Mouse (Mus musculus) c-Kit-positive CD71-positive TER-119-negative erythroid progenitor cells, embryonic 14.5 days (primary cell): ENCODE data around the gene Sec31a.

Experiments
- DNase-seq: peaks from one replicate; pipeline ENCODE4 v3.0.0-alpha.2; 2013; ENCODE audit warnings: low read depth

Sec31a gene

DNA sequence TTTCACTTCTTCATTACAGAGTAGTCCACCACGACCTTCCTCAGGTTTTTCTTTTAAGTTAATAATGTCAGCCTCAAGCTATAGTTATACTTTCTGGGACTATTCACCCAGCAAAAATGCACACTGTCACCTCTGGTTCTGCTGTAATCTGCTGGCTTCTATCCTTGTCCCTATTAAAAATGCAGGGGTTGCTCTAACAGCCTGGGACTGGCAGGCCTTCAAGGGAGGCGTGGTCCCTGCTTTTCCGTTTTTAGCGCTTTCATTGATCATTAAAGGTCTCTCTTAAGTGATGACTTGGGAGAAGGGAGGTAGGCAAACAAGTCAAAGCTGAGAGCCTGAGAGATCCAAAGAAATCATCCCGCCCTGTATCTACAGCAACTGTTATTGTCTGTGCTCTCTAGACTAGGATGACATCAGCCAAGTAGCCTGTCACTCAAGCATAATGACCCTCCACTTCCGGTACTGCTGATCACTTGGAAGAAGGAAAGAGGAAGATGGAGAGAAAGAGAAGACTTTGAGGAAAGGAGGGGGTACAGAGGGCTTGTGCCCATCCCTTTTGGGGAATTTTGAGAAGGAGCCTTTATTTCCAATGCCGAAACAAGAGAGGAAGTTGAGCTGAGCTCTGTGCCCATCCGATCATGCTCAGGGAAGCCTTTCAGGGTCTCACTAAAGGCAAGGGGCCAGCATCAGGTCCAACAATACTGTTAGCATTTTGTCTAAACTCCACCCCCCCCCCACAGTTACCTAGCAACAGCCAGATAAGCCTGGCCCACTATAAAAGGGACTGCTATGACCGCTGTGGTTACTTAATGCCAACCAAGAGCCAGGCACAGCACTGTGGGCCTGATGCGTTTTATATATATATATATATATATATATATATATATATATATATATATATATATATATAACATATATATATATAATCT, 66.5 kb downstream of the Sec31a start:
- no peak for DNase-seq

DNA sequence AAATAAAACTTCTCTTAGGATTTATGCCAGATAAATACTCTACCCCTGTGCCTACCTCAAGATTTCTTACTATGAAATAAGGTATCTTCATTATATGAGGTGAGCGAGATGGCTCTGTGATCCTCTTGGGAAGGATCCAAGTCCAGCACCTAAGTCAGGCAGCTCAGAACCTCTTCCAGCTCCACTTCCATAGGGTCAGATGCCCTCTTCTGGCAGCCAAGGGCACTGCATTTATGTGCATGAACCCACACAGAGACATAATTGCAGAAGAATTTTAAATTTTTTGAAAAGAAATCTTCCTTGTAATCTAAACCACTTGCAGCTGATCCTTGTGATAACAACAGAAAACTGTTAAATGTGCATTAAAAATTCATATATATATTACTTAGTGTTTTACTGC, 70.9 kb downstream of the Sec31a start:
- DNase-seq, result peak; percentile 6

DNA sequence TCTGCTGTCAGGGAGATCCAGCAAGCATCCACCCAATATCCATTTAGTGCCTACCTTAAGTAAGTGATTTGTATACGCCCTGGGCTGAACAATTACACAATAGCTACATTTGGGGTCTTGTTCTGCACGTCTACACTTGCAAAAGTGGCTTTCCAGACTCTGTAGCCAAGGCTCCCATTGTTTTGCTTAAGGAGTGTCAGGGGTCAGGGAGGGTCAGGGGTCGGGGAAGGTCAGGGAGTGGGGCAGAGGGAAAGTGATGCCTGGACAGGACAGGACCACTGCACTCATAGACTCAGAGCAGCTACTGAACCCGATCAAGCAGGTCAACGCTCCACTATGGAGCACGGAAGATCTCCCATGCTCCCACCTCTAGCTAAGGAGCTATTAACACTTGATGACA, 72.9 kb downstream of the Sec31a start:
- DNase-seq, result no peak

DNA sequence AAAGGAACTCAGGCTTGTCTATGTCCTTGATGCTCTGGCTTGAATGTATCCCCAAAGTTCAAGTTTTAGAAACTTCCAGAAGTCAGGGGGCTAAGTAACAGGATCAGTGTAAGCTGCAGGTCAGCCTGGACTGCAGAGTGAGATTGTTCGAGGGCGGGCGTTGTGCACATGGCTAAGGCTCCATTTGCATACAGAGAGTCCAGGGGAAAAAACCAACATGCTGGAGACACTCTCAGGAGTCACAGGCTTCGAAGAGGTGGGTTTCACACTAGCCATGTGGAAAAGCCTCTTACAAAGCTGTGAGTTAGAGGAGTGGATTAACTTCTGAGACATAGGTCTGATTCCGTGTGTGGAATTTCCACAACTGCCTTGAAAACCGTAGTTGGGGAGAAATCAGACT, 73.6 kb downstream of the Sec31a start:
- DNase-seq, result no peak

DNA sequence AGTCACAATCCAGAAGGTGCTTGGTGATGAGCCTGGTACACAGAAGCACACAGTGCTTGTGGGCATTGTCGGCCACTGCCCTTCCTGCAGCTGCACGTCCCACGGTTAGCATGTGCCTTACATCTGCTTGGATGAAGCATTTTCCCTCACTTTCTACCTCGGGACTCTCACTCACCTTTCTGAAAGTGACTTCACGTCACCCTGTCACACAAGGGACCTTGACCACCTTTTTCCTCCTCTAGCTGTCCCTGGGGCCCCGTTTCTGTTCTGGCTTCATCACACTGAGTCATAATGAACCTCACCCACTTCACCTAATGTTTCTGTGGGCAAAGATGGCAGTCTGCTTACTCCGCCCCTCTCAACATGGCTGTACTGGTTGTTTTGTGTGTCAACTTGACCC, 75.0 kb downstream of the Sec31a start:
- DNase-seq, result no peak

DNA sequence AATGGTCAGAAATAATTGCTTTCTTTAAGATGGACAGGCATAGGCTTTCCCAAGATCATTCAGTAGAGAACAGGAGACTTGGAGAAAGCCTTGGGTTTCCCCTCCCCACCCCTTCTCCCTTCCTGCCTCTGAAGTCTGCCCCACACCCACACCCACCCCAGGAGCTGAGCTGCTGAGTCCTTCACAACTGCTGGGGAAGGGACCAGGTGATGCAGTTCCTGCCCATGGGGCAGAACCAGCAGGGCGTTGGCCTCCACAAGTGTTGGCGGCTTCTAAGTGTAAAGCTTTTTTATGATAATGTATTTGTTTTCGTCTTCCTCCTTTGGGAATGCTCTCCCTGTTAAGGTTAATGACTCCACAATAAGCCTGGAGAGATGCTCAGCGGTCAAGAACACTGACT, 78.2 kb downstream of the Sec31a start:
- no peak for DNase-seq

DNA sequence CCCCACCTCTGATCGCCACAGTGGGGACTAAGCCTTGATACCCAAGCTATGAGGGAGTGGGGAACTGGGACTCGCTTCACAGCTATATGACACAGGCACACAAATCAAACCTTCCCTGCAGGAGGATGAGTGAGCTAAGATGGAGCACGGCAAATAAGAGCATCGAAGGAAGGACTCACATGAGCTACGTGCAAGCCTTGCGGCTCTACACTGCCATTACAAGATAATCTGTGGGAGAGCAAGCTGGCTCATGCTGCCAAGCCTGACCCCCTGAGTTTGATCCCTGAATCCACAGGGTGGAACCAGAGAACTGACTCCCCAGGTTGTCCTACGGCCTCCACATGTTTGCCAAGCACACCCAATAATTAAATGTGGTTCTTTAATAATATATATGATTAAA, 79.2 kb downstream of the Sec31a start:
- no peak for DNase-seq

DNA sequence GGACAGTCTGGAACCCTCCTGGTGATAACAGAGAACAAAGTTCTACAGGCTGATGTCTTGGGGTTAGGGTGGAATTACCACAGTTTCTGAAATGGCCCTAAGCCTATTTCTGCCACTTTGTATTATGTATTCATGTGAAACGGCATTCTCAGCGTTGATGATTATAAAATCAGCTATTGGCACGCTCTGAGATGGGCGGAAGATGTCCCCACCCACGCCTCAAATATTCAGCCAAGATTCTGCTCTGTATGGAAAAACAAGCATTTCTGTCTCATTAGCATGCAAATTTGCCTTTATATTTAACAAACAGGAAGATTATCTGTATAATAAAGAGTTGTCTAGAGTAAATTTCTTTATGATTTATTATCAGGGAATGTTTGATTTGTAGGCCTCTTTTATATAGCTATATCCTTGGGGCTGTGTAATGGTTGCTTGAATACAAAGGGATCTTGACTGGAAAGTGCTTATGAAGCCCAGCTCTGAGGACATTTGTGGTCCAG, 80.4 kb downstream of the Sec31a start:
- no peak for DNase-seq

DNA sequence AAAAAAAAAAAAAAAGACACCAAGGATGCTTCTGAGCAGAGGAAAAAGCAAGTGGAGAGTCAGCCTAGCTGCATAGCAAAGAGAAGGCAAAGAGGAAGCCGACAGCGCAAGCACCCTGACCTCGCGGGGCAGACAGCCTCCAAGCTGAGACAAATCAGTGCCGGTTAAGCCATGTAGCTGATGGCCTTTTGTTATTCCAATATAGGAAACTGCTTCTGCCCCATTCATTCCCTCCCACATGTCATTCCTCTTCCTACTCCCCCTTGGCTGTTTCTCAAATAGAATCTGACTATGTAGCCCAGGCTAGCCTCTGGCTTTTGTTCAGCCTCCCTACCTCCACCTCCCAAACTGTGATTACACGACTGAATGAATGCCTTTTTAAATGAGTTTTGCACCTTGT, 81.3 kb downstream of the Sec31a start:
- DNase-seq, result no peak

DNA sequence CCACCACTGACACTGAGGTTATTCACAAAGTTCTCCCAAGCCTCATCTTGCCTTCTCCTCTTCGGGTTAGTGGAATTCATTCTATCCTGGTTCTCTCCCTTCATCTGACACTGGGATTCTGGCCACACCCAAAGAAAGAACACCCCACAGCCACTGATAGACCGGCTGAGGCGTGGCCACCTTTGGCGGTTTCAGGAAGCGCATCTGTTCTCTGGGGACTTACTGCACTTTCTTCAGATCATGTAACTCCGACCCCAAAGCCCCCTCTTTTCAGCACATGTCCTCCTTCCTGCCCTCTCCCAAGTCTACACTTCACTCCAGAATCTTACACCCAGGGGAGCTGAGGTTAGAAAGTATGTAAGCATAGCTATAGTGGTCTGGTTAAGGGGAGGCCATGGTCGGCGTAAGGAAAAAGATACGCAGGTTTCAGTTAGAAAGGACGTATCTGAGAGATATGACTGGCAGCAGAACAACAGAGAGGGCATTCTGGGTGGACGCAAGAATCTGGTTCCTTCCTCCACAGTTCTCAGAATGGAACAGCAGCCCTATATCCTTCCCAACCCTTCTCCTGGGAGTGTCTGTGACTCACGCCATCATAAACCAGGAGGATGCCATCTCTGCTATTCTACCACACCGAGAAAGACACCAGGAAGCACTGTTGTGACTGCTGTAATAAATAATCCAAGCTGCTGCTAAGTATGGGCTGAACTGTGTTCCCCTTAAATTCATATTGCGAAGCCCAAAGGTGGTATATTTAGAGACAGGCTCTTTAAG, 82.2 kb downstream of the Sec31a start:
- no peak for DNase-seq

DNA sequence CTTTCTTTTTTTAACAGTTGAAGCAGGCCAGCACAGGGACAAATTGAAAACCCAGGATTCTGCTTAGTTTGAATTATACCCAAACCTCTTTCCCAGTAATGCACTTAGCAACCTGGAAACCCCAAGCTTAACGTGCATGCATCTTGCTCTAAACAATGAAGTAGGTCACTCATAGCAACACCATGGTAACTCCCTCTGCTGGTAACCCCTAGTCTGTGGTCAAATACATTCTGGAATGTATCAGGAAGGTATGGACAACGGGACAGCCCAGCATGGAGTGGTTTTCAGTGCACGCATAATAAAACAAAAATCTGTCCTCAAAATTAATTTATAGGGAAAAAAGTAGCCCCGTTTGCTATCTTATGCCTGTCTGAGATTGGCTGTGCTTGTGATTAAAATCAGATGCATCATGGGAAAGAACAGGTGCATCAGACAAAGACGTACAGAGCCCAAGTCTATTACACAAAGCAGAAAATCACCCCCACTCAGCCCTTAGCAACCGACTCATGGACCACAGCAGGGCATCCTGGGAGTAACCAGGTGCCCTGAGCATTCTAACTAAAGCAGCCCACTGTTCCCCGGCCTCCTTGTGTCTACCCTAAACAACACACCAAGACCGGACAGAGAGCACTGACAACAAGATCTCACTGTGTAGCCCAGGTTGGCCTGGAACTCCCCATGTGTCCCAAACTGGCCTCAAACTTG, 83.6 kb downstream of the Sec31a start:
- DNase-seq, result no peak

DNA sequence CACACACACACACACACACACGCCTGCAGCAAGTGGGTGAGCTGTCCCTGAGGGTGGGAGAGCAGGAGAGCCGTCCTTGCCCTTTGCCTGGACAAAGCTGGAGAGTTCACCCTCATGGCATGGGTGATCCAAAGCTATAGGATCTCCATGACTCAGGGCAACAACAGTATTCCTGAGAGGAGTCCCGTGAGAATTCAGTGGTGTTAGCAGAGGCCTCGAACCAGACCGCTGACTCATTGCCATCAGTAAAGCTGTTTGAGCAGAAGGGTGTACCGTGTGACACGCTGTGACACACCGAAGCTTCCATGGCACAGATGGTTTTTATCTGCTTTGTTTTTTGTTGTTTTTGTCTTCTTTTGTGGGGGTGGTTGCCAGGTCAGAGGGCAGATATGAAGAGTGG, 84.4 kb downstream of the Sec31a start:
- DNase-seq, result no peak

DNA sequence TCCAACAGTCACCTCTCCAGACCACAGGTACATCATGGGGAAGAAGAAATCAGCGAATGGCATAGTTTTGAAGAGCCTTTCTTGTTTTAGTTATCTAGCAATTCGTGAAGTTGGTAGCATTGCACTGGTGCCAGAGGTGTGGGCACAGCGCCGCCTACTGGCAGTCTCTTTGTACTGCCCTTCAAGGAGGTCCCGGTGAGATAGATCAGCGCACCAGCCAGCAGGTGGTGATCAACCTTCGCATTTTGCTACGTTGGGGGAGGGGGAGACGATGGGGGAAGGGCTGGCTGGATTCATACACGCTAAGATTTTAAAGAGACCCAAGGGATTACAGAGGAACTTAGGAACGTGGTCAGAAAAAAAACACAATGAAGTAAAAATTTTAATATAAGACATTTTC, 94.0 kb downstream of the Sec31a start:
- peak; percentile 55 for DNase-seq

DNA sequence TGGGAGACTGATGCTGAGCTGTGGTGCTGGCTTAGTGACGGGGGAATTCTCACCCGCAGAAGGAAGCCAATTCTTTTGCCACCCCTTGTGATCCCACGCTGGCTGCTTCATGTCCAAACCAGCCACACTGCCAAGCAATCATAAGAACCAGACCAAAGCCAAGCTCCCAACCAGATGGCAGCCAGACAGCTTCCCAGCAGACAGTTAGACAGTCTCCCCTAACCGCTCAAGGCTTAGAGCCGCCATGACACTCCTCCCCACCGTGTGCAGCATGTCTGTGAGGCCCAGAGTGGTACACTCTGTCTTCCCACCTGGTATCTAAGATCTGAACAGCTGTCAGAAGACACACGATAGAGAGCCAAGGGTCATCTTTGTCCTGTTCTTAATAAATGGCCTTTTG, 98.2 kb downstream of the Sec31a start:
- DNase-seq, result no peak

DNA sequence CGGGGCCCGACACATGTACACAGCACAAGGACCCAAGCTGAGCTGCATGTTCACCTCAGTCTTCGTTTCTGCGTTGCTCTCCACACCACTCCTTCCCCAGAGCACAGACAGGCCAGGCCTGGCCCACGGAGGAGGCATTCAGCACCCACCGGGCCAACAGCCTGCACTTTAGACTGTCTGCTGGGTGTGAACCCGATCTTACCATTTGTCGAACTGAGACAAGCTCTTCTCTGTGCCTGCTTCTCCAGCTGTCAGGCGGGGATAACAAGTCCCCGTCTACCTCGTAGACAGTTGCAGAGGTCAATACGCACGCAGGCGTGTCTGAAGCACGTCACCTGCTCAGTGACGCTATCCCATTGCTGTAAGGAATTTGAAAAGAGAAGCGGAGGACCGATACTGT, 99.0 kb downstream of the Sec31a start:
- no peak for DNase-seq

DNA sequence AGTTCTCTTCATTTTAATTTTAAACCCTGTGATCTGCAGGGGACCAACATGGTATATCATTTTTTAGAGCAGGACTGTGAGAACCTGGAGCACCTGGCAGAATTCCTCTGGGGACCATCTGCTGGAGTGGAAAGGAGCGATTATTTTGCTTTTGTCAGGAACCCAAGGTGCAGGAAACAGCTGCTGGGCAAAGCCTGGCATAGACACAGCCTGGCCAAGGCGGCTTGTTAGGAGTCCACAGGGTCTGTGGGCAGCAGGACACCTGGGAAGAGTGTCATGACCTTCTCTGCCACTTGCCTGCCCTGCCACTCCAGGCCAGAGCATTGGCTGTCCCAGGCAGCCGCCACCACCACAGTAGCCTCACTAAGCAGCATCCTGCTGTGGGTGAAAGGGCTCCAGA, 100.4 kb downstream of the Sec31a start:
- DNase-seq, result no peak

DNA sequence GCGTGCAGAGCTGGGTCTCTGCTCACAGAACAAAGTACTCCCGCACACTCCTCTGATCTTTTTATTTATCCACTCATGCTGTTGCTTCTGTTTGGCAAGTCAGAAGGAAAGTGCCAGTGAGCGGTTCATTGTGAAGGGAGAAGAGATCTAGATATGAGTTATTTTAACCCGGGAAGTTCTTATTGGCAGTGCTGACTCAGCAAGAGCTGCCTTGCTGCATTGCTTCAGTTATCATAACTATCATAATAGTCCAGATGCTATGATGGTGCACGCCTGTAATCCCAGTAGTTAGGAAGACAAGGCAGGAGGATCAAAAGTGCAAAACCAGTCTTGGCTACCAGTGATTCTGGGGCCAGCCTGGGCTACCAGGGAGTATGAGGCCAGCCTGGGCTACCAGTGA, 103.6 kb downstream of the Sec31a start:
- no peak for DNase-seq
